Mouse (Mus musculus) embryonic facial prominence, embryonic 10.5 days (tissue): Measurements from ENCODE around the gene Parvg. TPM values are rescaled to one million over a fixed set of nuclear protein-coding genes. Genes with fewer than 3 reads are reported as not detected.

ENCODE experiments used
- DNase-seq: peaks from one replicate; pipeline ENCODE4 v3.0.0-alpha.2; 2017; ENCODE audit warnings: low spot score
- H3K27ac ChIP-seq: fragments of 300-500 bp; sonication (generic); replicated peaks from 2 replicates; pipeline ENCODE4 v1.5.1; 2016; ENCODE audit warnings: mild to moderate bottlenecking
- H3K27me3 ChIP-seq: fragments of 300-500 bp; sonication (generic); replicated peaks from 2 replicates; pipeline ENCODE4 v1.6.1; 2016; ENCODE audit warnings: low read depth, mild to moderate bottlenecking; ENCODE audit not compliant: poor library complexity, severe bottlenecking
- H3K36me3 ChIP-seq: fragments of 300-500 bp; sonication (generic); replicated peaks from 2 replicates; pipeline ENCODE4 v1.6.1; 2016; ENCODE audit warnings: mild to moderate bottlenecking, moderate library complexity
- H3K4me1 ChIP-seq: fragments of 300-500 bp; sonication (generic); 2 replicates; pipeline ENCODE4 v1.6.1; 2016
- H3K4me3 ChIP-seq: fragments of 300-500 bp; sonication (generic); 2 replicates; pipeline ENCODE4 v1.5.1; 2016; ENCODE audit warnings: mild to moderate bottlenecking, moderate library complexity
- H3K9me3 ChIP-seq: fragments of 300-500 bp; sonication (generic); 2 replicates; pipeline ENCODE4 v1.6.1; 2016; ENCODE audit warnings: mild to moderate bottlenecking
- WGBS: fragments of 180-500 bp; shearing (Covaris S2); methylation state at CpG from one replicate; pipeline ENCODE4 v1.1.7; 2016; 5-methylcytosine and 5-hydroxymethylcytosine counted together
- polyA plus RNA-seq: library from polyadenylated mRNA; unstranded; fragments of >200 nt; fragmentation: Nextera tagmentation; extraction: Ambion mirVana; gene quantifications from 2 replicates; pipeline ENCODE4 v1.2.1, GENCODE M21; 2016

Parvg gene
- polyA plus RNA-seq, 1 experiment from 2014 or later: 0.70 TPM

DNA sequence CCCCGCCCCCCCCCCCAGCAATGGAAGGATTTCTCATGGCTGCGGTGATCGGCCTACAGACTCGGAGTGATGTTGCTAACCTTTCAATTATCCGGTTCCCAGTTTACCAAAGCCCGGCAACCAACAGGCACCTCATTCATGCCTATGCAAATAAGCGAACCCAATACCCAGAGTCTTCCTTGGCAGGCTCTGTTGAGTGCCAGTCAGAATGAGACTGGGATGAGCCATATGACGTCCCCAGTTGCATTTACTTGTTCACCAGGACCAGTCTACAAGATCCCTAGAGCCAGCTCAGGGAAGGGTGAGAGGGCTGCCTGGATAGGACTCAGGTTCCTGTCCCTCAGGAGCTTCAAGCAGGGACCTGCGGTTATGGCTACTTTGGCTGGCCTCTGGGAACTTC, 29.4 kb upstream of the Parvg start:
- DNase-seq: no peak

GRCm38 (mm10) chr15:84295225-84295624, 28.6 kb upstream of the Parvg start:
- WGBS: 87% methylated on average over 10 of the region's 10 CpGs
- Histone ChIP-seq H3K36me3 (peaks cover 23% of the 10 kb centered on the region), H3K4me3 (no peak overlapping the region), H3K27ac (no peak overlapping the region), H3K27me3 (peaks cover 17% of the 10 kb centered on the region; the same call in 1 of the 2 replicates), H3K4me1 (peaks cover 46% of the 10 kb centered on the region), H3K9me3 (no peaks in the 10 kb centered on the region)
- no peak for DNase-seq

More for the DNA sequence above, 29.4 kb upstream of the Parvg start:
- no peak overlapping the region for H3K27ac ChIP-seq
- WGBS: 82% methylated on average over 9 of the region's 9 CpGs
- peaks cover 16% of the 10 kb centered on the region; the same call in 1 of the 2 replicates for H3K27me3 ChIP-seq
- H3K4me3 ChIP-seq: no peak overlapping the region
- H3K36me3 ChIP-seq: peaks cover 25% of the 10 kb centered on the region
- peaks cover 38% of the 10 kb centered on the region for H3K4me1 ChIP-seq
- H3K9me3 ChIP-seq: no peaks in the 10 kb centered on the region

DNA sequence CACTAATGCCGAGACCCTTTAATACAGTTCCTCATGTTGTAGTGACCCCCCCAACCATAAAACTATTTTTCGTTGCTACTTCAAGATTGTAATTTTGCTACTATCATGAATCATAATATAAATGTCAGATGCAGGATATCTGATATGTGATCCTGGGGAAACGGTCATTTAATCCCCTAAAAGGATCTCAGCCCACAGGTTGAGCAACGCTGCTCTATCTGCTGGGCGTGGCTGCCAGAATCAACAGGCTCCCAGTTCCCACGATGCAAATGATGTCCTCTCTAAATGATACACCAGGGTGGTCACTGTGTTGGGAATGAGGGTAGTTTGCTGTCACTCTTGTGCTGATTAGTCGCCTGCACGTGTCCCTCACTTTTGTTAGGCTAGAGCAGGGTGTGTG, 26.4 kb upstream of the Parvg start:
- no peak overlapping the region for H3K27ac ChIP-seq
- no peaks in the 10 kb centered on the region for H3K9me3 ChIP-seq
- H3K27me3 ChIP-seq: peaks cover 19% of the 10 kb centered on the region; the same call in 1 of the 2 replicates
- WGBS: 69% methylated on average over 8 of the region's 8 CpGs
- peaks cover 13% of the 10 kb centered on the region; the same call in 1 of the 2 replicates for H3K36me3 ChIP-seq
- H3K4me3 ChIP-seq: no peak overlapping the region
- DNase-seq: no peak
- H3K4me1 ChIP-seq: peaks cover 62% of the 10 kb centered on the region

- WGBS: 29% methylated on average over 13 of the region's 13 CpGs
- H3K27ac ChIP-seq: peak overlapping the region; percentile 72
- DNase-seq: peak; percentile 52
- H3K36me3 ChIP-seq: peaks cover 13% of the 10 kb centered on the region; the same call in 1 of the 2 replicates
- no peak overlapping the region for H3K4me3 ChIP-seq
- peaks cover 34% of the 10 kb centered on the region for H3K27me3 ChIP-seq
- peaks cover 70% of the 10 kb centered on the region for H3K4me1 ChIP-seq
- no peaks in the 10 kb centered on the region for H3K9me3 ChIP-seq
These were observed 24.9 kb upstream of the Parvg start for GRCm38 (mm10) chr15:84298804-84299370.

GRCm38 (mm10) chr15:84299662-84300333, 24.0 kb upstream of the Parvg start:
- H3K4me3 ChIP-seq: 0 out of 2 replicates have a peak overlapping the region, but pooled peaks have one; percentile 1
- WGBS: 16% methylated on average over 9 of the region's 9 CpGs
- peak overlapping the region; percentile 72 for H3K27ac ChIP-seq
- H3K27me3 ChIP-seq: peaks cover 35% of the 10 kb centered on the region
- DNase-seq: peak; percentile 47
- peaks cover 73% of the 10 kb centered on the region for H3K4me1 ChIP-seq
- peaks cover 8% of the 10 kb centered on the region; the same call in 1 of the 2 replicates for H3K36me3 ChIP-seq
- H3K9me3 ChIP-seq: no peaks in the 10 kb centered on the region

- Histone ChIP-seq H3K36me3 (peaks cover 4% of the 10 kb centered on the region; the same call in 1 of the 2 replicates), H3K9me3 (no peaks in the 10 kb centered on the region), H3K27me3 (peaks cover 35% of the 10 kb centered on the region), H3K27ac (peak overlapping the region; percentile 72), H3K4me1 (peaks cover 74% of the 10 kb centered on the region), H3K4me3 (no peak overlapping the region)
- DNase-seq: no peak
- WGBS: 49% methylated on average over 2 of the region's 2 CpGs
These were observed 23.2 kb upstream of the Parvg start for GRCm38 (mm10) chr15:84300591-84300990.

DNA sequence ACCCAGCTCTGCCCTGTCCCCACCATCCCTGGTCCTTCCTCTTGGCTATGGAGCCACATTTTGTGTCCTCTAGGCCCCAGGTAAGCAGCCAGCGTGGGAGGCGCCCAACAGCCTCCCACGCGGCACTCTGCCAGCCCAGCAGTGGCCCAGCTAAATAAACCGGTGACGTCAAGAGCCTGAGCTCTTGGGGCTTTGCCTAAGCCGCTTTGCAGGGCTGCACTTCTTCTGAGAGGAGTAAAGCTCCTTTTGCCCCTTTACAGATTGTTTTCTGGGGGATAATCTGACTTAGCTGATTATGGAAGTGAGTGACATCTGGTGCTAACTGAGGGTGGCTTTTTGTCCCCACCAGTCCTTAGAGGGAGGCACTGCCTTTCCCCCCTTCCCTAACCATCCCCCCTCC, 22.8 kb upstream of the Parvg start:
- H3K27me3 ChIP-seq: peaks cover 35% of the 10 kb centered on the region
- H3K4me1 ChIP-seq: peaks cover 78% of the 10 kb centered on the region
- no peaks in the 10 kb centered on the region for H3K36me3 ChIP-seq
- WGBS: 10% methylated on average over 7 of the region's 7 CpGs
- peak overlapping the region; percentile 72 for H3K27ac ChIP-seq
- no peak overlapping the region for H3K4me3 ChIP-seq
- DNase-seq: peak; percentile 44
- H3K9me3 ChIP-seq: no peaks in the 10 kb centered on the region

DNA sequence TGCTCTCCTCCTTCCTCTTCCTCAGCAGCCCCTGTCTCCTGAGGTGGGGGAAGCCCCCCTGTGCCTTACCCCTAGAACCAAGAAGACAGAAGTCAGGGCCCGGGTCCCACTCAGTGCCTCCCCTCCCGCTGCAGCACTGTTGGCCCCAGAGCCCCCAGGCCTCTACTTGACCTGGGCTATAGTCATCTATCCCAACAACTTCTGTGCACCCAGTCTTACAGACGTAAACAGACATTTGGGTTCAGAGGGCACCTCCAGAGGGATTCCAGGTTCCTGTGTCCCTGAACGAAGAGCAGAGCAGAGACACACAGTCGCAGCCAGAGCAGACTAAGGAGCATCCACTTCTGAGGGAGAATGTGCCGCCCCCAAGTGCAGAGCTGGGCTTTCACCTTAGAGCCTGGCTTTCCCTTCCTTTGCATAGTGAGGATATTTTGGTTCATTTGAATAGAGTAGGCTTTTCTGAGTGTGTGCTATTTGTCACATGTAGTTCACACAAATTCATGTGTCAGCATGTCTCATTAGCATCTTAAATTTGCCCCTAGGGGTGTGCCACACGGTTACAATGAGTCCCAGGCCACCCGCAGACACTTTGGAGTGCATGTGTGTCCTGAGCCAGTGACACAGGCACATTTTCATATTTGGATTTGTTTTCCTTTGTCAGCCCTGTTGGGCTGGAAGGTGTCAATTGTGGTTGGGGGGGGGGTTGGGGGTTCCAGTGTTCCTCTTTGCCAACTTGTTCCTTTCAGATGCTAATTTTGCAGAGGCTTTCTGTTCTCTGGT, 22.0 kb upstream of the Parvg start:
- DNase-seq: no peak
- H3K4me1 ChIP-seq: peaks cover 74% of the 10 kb centered on the region
- H3K9me3 ChIP-seq: no peaks in the 10 kb centered on the region
- 0 out of 2 replicates have a peak overlapping the region, but pooled peaks have one; percentile 18 for H3K4me3 ChIP-seq
- H3K27ac ChIP-seq: peak overlapping the region; percentile 72
- H3K27me3 ChIP-seq: peaks cover 35% of the 10 kb centered on the region
- WGBS: 23% methylated on average over 8 of the region's 8 CpGs
- H3K36me3 ChIP-seq: peaks cover 2% of the 10 kb centered on the region

DNA sequence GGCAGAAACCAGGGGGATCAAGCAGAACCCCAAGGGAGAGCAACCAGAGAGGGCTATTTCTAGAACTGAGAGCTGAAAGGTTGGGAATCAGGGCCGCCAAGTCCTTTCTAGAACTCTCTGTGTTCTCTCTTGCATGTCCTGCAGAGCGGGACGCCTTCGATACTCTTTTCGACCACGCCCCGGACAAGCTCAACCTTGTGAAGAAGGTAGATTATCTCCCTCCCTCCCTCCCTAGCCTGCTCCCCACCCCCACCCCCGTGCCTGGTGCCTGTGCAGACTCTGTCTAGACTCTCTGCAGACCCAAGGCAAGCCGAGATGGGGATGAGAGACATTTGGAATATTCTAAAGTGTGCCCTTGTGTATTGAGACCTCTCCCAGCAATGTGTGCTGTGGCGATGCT, 20.6 kb upstream of the Parvg start:
- H3K36me3 ChIP-seq: peaks cover 8% of the 10 kb centered on the region
- peaks cover 28% of the 10 kb centered on the region for H3K27me3 ChIP-seq
- H3K27ac ChIP-seq: peak overlapping the region; percentile 72; the same call in 1 of the 2 replicates
- H3K4me1 ChIP-seq: peaks cover 64% of the 10 kb centered on the region
- 55% methylated on average over 10 of the region's 10 CpGs for WGBS
- no peak for DNase-seq
- H3K9me3 ChIP-seq: no peaks in the 10 kb centered on the region
- H3K4me3 ChIP-seq: no peak overlapping the region

GRCm38 (mm10) chr15:84305333-84305732, 18.5 kb upstream of the Parvg start:
- no peak for DNase-seq
- no peak overlapping the region for H3K27ac ChIP-seq
- H3K4me1 ChIP-seq: peaks cover 47% of the 10 kb centered on the region
- no peaks in the 10 kb centered on the region for H3K9me3 ChIP-seq
- 81% methylated on average over 10 of the region's 10 CpGs for WGBS
- peaks cover 18% of the 10 kb centered on the region for H3K27me3 ChIP-seq
- no peak overlapping the region for H3K4me3 ChIP-seq
- H3K36me3 ChIP-seq: peaks cover 8% of the 10 kb centered on the region

DNA sequence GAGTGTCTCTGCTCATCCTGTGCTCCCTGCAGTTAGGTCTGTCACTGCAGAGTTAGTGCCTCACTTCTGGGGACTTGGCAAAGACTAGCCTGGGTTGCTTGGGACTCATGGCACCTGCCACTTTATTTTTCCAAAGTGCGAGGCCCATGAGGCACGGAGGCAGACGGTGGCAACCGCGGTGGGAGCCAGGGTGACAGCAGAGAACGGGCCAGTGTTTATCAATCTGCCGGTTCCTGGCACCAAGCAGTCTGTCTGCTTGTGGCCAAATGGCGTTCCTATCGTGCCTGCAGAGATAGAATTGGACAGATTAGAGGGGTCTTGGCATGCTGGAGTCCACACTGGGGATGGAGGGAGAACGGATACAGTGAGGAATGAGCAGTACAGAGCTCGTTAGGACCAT, 13.6 kb upstream of the Parvg start:
- no peak for DNase-seq
- Histone ChIP-seq H3K27ac (no peak overlapping the region), H3K4me1 (peaks cover 54% of the 10 kb centered on the region), H3K4me3 (no peak overlapping the region), H3K36me3 (peaks cover 8% of the 10 kb centered on the region), H3K9me3 (no peaks in the 10 kb centered on the region), H3K27me3 (peaks cover 16% of the 10 kb centered on the region)
- WGBS: 86% methylated on average over 11 of the region's 11 CpGs

- no peak for DNase-seq
- peaks cover 8% of the 10 kb centered on the region for H3K36me3 ChIP-seq
- H3K4me3 ChIP-seq: no peak overlapping the region
- 83% methylated on average over 9 of the region's 9 CpGs for WGBS
- peaks cover 58% of the 10 kb centered on the region for H3K4me1 ChIP-seq
- H3K27me3 ChIP-seq: peaks cover 16% of the 10 kb centered on the region
- no peak overlapping the region for H3K27ac ChIP-seq
- no peaks in the 10 kb centered on the region for H3K9me3 ChIP-seq
These were observed 12.3 kb upstream of the Parvg start for GRCm38 (mm10) chr15:84311295-84312085.
